Mouse (Mus musculus): ENCODE measurements around the gene Ctxn2. TPM values are rescaled to one million over a fixed set of nuclear protein-coding genes. Genes with fewer than 3 reads are reported as not detected.

Gene Ctxn2
- polyA plus RNA-seq, 1 experiment: not detected

DNA sequence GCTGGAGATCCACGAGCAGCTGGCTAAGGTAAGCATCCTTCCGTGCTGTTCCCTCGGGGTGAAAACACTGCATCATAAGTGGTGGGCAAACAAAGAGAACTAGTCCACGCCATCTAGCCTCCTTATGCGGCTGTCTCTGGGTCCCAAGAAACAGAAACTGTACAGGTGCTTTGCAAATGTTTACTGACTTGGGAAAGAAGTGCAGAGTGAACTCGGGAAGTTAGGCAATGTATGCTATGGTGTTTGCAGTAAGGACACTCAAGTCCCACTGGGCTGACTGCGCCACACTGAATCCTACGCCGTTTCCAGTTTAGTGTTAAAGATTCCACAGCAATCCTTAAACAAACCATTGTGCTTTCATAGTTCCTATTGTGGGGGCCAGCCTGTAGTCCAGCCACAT, 17.8 kb downstream of the Ctxn2 start:
- Histone ChIP-seq H3K4me3 (ENCODE audit: insufficient read depth, low read depth, low read length) (no peak overlapping the region), H3K4me1 (ENCODE audit: control insufficient read depth, insufficient read depth, insufficient read length, low read length) (no peaks in the 10 kb centered on the region), H3K27ac (replicated peaks; ENCODE audit: low read depth, low read length) (no peak overlapping the region)

DNA sequence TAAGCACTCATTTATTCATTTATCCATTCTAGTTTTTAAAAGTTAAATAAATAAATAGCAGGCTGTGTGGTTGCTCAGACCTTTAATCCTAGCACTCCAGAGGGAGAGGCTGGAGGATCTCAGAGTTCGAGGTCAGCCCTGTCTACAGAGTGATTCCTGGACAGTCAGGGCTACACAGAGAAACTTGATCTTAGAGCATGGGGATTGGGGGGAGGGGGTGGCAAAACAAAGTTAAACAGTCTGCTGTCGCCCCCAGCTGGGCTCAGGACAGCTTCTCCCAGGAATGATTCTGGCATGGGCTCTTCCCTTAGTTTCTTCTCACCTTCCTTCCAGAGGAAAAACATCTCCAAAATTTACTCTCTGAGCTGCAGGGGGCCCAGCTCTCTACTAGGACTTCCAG, 19.0 kb downstream of the Ctxn2 start:
- no peak overlapping the region for H3K27ac ChIP-seq (replicated peaks; ENCODE audit: low read depth, low read length)
- no peaks in the 10 kb centered on the region for H3K4me1 ChIP-seq (ENCODE audit: control insufficient read depth, insufficient read depth, insufficient read length, low read length)
- H3K4me3 ChIP-seq (ENCODE audit: insufficient read depth, low read depth, low read length): no peak overlapping the region

DNA sequence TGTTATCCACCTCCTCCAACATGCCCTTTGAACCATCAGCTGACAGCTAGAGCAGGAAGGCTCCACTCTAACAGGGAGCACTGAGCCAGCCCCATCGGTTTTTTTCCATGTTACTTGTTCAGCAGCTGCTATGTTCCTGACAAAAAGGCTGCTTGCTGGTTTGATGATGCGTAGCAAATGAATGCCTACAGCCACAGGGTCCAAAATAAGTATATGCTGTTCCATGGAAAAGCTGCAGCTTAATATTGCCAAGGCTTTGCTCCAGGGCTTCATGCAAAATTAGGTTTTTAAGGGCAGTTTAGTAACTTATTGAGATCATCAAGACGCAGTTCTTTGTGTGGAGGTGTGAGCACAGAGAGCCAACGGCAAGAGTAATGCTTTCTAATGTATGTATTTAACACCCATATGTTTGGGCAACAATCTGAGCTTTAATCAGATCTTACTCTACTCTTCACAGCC, 25.5 kb downstream of the Ctxn2 start:
- Histone ChIP-seq H3K27ac (replicated peaks; ENCODE audit: low read depth, low read length) (no peak overlapping the region), H3K4me3 (ENCODE audit: insufficient read depth, low read depth, low read length) (no peak overlapping the region), H3K4me1 (ENCODE audit: control insufficient read depth, insufficient read depth, insufficient read length, low read length) (no peaks in the 10 kb centered on the region)

DNA sequence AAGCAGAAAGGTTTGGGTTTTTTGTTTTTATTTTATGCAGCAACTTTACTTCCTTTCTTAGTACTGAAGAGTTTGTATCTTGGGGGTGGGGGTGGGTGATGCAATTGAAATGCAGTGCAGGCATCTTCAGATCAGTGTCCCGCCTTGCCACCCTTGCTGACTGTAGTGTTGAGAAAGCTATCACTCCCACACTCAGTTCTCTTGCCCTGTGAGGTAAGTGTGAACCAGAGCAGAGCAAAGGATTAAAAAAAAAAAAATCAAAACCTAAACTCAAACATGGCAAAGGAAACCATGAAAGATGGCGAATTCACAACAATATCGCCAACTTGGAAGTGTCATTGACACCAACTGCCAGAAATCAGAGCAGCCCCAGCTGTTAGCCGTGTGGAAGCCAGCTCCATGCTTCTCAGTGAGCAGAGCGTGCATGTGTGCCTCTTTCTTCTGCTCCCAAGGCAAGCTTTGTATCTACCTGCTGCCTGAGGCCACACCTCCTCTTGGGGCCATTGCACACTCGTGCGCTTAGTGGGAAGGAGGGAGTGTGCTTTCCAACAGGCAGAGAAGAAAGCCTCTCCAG, 41.8 kb downstream of the Ctxn2 start:
- no peak overlapping the region for H3K27ac ChIP-seq (replicated peaks; ENCODE audit: low read depth, low read length)
- H3K4me1 ChIP-seq (ENCODE audit: control insufficient read depth, insufficient read depth, insufficient read length, low read length): no peaks in the 10 kb centered on the region
- H3K4me3 ChIP-seq (ENCODE audit: insufficient read depth, low read depth, low read length): no peak overlapping the region

DNA sequence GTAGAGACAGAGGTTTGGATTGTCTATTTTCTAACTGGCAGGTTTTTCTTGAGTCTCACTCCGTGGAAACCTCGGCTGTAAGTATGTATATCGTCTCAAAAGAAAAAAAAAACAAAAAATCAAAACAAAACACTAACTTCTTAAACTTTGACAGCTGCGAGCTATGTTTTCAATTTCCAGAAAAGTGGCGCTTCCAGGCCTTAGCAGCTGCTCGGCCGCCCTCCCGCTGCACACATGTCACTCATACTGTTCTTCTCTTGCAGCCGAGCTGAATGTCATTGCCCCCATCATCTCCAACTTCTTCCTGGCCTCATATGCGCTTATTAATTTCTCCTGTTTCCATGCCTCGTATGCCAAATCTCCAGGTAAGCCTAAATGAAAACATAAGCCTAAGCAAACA, 51.4 kb downstream of the Ctxn2 start:
- Histone ChIP-seq H3K4me3 (ENCODE audit: insufficient read depth, low read depth, low read length) (no peak overlapping the region), H3K27ac (replicated peaks; ENCODE audit: low read depth, low read length) (no peak overlapping the region), H3K4me1 (ENCODE audit: control insufficient read depth, insufficient read depth, insufficient read length, low read length) (no peaks in the 10 kb centered on the region)

DNA sequence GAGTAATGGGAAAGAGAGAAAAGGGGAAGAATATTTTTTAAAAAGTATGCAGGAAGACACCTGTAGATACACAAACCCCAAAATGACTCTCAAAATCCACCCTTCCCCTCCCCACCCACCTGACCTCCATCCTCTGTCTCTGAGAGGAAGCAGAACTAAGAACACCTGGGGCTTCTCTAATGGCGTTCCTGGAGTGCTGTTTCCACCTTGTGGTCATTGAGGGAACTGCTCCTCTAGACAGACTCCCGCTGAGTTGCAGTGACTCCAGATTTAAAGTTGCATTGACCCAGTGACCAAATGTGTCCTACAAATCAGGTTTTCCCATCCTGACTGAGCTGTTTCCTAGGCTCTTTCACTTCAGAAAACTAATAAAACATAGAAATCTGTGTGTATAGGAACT, 52.7 kb downstream of the Ctxn2 start:
- Histone ChIP-seq H3K4me3 (ENCODE audit: insufficient read depth, low read depth, low read length) (no peak overlapping the region), H3K4me1 (ENCODE audit: control insufficient read depth, insufficient read depth, insufficient read length, low read length) (no peaks in the 10 kb centered on the region), H3K27ac (replicated peaks; ENCODE audit: low read depth, low read length) (no peak overlapping the region)

DNA sequence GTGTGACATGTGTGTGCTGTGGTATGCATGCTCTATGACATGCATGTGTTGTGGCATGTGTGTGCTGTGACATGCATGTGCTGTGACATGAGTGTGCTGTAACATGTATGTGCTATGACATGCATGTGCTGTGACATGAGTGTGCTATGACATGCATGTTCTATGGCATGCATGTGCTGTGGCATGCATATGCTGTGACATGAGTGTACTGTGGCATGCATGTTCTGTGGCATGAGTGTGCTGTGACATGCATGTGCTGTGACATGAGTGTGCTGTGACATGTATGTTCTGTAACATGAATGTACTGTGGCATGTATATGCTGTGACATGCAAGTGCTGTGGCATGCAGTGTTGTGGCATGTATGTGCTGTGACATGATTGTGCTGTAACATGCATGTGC, 56.4 kb downstream of the Ctxn2 start:
- Histone ChIP-seq H3K4me3 (ENCODE audit: insufficient read depth, low read depth, low read length) (no peak overlapping the region), H3K27ac (replicated peaks; ENCODE audit: low read depth, low read length) (no peak overlapping the region), H3K4me1 (ENCODE audit: control insufficient read depth, insufficient read depth, insufficient read length, low read length) (no peaks in the 10 kb centered on the region)

DNA sequence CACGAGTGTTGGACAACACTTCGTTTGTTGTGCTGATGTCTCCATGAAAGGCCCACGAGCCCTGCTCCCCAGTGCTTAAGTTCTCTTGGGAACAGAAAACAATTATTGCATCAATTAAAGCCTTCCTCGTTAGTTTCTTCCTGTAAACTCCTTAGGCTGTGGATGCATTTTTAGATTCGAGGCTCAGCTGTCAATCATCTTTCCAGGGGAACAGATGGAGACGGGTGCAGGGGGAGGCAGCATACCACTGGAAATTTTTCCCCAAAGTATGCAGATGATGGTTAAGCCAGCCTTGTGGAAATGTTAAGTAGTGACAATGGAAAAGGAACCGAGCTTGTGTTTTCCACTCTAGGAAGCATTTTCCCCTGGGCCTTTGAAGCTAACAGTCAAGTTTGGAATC, 60.3 kb downstream of the Ctxn2 start:
- Histone ChIP-seq H3K4me1 (ENCODE audit: control insufficient read depth, insufficient read depth, insufficient read length, low read length) (no peaks in the 10 kb centered on the region), H3K4me3 (ENCODE audit: insufficient read depth, low read depth, low read length) (no peak overlapping the region), H3K27ac (replicated peaks; ENCODE audit: low read depth, low read length) (no peak overlapping the region)

Other genes starting within 250 kb of the Ctxn2 start
- not detected in 2 replicates for gene Slc24a5, start 68.6 kb upstream of the Ctxn2 start, polyA plus RNA-seq (2012; ENCODE audit: insufficient read depth, insufficient read length, missing spikeins)
- 7.4 and 8.0 TPM in 2 replicates for gene Myef2, start 13.0 kb upstream of the Ctxn2 start, polyA plus RNA-seq (2012; ENCODE audit: insufficient read depth, insufficient read length, missing spikeins)
- gene Slc12a1, start 15.8 kb downstream of the Ctxn2 start, polyA plus RNA-seq (2012; ENCODE audit: insufficient read depth, insufficient read length, missing spikeins): not detected in 2 replicates
- gene Dut, start 110.5 kb downstream of the Ctxn2 start, polyA plus RNA-seq (2012; ENCODE audit: insufficient read depth, insufficient read length, missing spikeins): 23.9 and 24.4 TPM in 2 replicates

Data from brown adipose tissue, adult 24 weeks (tissue).